Mouse (Mus musculus): ENCODE results near the gene Nlk. TPM values are rescaled to one million over a fixed set of nuclear protein-coding genes. Genes with fewer than 3 reads are reported as not detected.

Gene Nlk
- polyA plus RNA-seq, 1 experiment: 9.8 TPM

DNA sequence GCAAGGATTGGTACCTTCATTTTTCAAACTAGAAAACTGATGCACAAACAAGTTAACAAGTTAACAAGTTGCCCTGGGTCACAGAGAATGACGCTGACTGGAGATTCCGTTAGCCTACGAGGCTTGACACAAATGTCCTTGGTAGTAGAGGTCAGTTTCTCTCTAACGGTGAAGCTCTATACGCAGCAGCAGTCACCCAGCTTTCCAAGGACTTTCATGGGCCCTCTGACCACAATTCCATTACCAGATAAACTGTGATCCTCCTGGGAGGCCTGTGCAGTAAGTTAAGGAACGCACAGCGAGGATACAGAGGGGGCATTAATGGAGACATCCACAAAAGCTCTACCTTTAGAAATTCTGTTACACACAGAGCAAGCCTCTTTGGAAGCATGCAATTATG, 53.4 kb downstream of the Nlk start:
- WGBS: 88% methylated on average over 7 of the region's 7 CpGs
- H3K27ac ChIP-seq (ENCODE audit: insufficient read depth, low read depth, low read length): no peak overlapping the region
- no peaks in the 10 kb centered on the region for H3K4me1 ChIP-seq (ENCODE audit: control insufficient read depth, insufficient read depth, insufficient read length, low read length)
- H3K27me3 ChIP-seq (ENCODE audit: control insufficient read depth, insufficient read depth, low read length): no peaks in the 10 kb centered on the region
- H3K36me3 ChIP-seq (ENCODE audit: control insufficient read depth, insufficient read depth, low read length): no peaks in the 10 kb centered on the region; the same call in 1 of the 2 replicates
- no peak overlapping the region for H3K4me3 ChIP-seq (ENCODE audit: low read depth, low read length)
- TF ChIP-seq CTCF (IDR thresholded peaks at IDR 0.05; ENCODE audit: extremely low read depth, insufficient read length, insufficient replicate concordance, low read depth, low read length) (no peak), POLR2A (IDR thresholded peaks at IDR 0.05; ENCODE audit: low read depth, low read length) (no peak)

- Histone ChIP-seq H3K36me3 (ENCODE audit: control insufficient read depth, insufficient read depth, low read length) (no peaks in the 10 kb centered on the region; the same call in 1 of the 2 replicates), H3K27me3 (ENCODE audit: control insufficient read depth, insufficient read depth, low read length) (no peaks in the 10 kb centered on the region), H3K27ac (ENCODE audit: insufficient read depth, low read depth, low read length) (no peak overlapping the region), H3K4me3 (ENCODE audit: low read depth, low read length) (no peak overlapping the region), H3K4me1 (ENCODE audit: control insufficient read depth, insufficient read depth, insufficient read length, low read length) (no peaks in the 10 kb centered on the region)
- no peak for TF ChIP-seq POLR2A (IDR thresholded peaks at IDR 0.05; ENCODE audit: low read depth, low read length)
- TF ChIP-seq CTCF (IDR thresholded peaks at IDR 0.05; ENCODE audit: extremely low read depth, insufficient read length, insufficient replicate concordance, low read depth, low read length): no peak
- 80% methylated on average over 3 of the region's 3 CpGs for WGBS
These were observed 55.0 kb downstream of the Nlk start for GRCm38 (mm10) chr11:78642151-78642550.

DNA sequence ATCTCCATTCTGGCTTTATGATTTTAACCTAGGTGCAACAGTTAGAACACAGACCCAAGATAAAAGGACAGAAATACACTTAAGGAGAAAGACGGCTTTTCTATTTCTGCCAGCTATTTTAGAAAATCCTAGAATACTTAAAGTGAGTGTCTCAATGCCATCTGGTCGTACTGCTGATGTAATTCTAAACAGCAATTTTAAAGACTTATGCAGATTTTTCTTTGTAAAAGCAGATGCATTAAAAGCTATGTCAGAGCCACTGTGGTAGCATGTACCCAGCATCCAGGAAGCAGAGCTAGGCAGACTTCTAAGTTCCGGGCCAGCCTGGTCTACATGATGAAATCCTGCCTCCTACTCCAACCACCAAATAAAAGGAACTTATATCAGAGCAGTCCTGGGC, 56.1 kb downstream of the Nlk start:
- no peaks in the 10 kb centered on the region for H3K27me3 ChIP-seq (ENCODE audit: control insufficient read depth, insufficient read depth, low read length)
- H3K27ac ChIP-seq (ENCODE audit: insufficient read depth, low read depth, low read length): no peak overlapping the region
- H3K36me3 ChIP-seq (ENCODE audit: control insufficient read depth, insufficient read depth, low read length): no peaks in the 10 kb centered on the region; the same call in 1 of the 2 replicates
- no peak for TF ChIP-seq CTCF (IDR thresholded peaks at IDR 0.05; ENCODE audit: extremely low read depth, insufficient read length, insufficient replicate concordance, low read depth, low read length)
- no peak for TF ChIP-seq POLR2A (IDR thresholded peaks at IDR 0.05; ENCODE audit: low read depth, low read length)
- no peak overlapping the region for H3K4me3 ChIP-seq (ENCODE audit: low read depth, low read length)
- 96% methylated on average over 3 of the region's 3 CpGs for WGBS
- no peaks in the 10 kb centered on the region for H3K4me1 ChIP-seq (ENCODE audit: control insufficient read depth, insufficient read depth, insufficient read length, low read length)

DNA sequence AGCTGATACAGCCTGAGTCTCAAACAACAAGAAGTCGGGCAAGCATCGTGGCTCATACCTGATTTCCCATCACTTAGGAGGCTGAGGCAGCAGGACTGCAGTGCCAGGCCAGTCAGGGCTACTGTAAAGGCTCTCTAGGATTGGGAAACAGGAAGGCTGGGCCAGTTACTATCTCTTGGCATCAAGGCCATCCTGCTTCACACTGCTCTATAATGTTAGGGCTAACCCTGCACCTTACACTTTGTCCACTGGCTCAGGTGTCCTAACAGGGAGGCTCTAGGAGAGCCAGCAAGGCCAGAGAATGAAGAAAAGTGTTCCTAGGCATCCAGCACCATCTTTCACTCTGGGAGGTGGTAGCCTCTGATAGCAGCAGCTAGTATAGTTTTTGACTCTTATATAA, 64.4 kb downstream of the Nlk start:
- no peaks in the 10 kb centered on the region for H3K27me3 ChIP-seq (ENCODE audit: control insufficient read depth, insufficient read depth, low read length)
- H3K4me1 ChIP-seq (ENCODE audit: control insufficient read depth, insufficient read depth, insufficient read length, low read length): no peaks in the 10 kb centered on the region
- no peak overlapping the region for H3K27ac ChIP-seq (ENCODE audit: insufficient read depth, low read depth, low read length)
- TF ChIP-seq CTCF (IDR thresholded peaks at IDR 0.05; ENCODE audit: extremely low read depth, insufficient read length, insufficient replicate concordance, low read depth, low read length): no peak
- TF ChIP-seq POLR2A (IDR thresholded peaks at IDR 0.05; ENCODE audit: low read depth, low read length): no peak
- H3K36me3 ChIP-seq (ENCODE audit: control insufficient read depth, insufficient read depth, low read length): no peaks in the 10 kb centered on the region
- no peak overlapping the region for H3K4me3 ChIP-seq (ENCODE audit: low read depth, low read length)
- 93% methylated on average over 2 of the region's 2 CpGs for WGBS

DNA sequence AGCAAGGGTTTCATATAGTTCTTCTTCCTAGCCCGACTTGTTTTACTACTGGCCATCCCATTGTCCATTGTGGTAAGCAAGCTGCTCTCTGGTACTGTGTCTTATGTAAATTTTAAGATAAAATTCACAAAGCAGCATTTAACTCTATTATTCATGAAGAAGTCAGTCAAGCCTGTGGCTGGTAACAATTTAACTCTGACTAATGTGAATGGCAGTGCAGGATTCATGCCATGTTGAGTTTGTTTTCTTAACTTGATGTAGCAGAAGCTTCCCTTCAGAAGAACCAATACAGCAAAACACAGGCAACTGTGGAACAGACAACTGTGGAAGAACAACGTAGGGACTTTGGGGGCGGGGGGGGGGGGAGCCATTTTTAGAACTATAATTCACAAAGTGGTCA, 68.3 kb downstream of the Nlk start:
- Histone ChIP-seq H3K4me1 (ENCODE audit: control insufficient read depth, insufficient read depth, insufficient read length, low read length) (no peaks in the 10 kb centered on the region), H3K4me3 (ENCODE audit: low read depth, low read length) (no peak overlapping the region), H3K27ac (ENCODE audit: insufficient read depth, low read depth, low read length) (no peak overlapping the region), H3K27me3 (ENCODE audit: control insufficient read depth, insufficient read depth, low read length) (no peaks in the 10 kb centered on the region), H3K36me3 (ENCODE audit: control insufficient read depth, insufficient read depth, low read length) (peaks cover 3% of the 10 kb centered on the region)
- TF ChIP-seq POLR2A (IDR thresholded peaks at IDR 0.05; ENCODE audit: low read depth, low read length): no peak
- no peak for TF ChIP-seq CTCF (IDR thresholded peaks at IDR 0.05; ENCODE audit: extremely low read depth, insufficient read length, insufficient replicate concordance, low read depth, low read length)
- WGBS: 90% methylated on average over 3 of the region's 3 CpGs

GRCm38 (mm10) chr11:78624377-78624776, 72.8 kb downstream of the Nlk start:
- TF ChIP-seq POLR2A (IDR thresholded peaks at IDR 0.05; ENCODE audit: low read depth, low read length) (no peak), CTCF (IDR thresholded peaks at IDR 0.05; ENCODE audit: extremely low read depth, insufficient read length, insufficient replicate concordance, low read depth, low read length) (no peak)
- Histone ChIP-seq H3K4me3 (ENCODE audit: low read depth, low read length) (no peak overlapping the region), H3K27ac (ENCODE audit: insufficient read depth, low read depth, low read length) (no peak overlapping the region), H3K36me3 (ENCODE audit: control insufficient read depth, insufficient read depth, low read length) (peaks cover 5% of the 10 kb centered on the region), H3K27me3 (ENCODE audit: control insufficient read depth, insufficient read depth, low read length) (no peaks in the 10 kb centered on the region), H3K4me1 (ENCODE audit: control insufficient read depth, insufficient read depth, insufficient read length, low read length) (no peaks in the 10 kb centered on the region)
- WGBS: 22% methylated on average over 3 of the region's 3 CpGs

- Histone ChIP-seq H3K27ac (ENCODE audit: insufficient read depth, low read depth, low read length) (no peak overlapping the region), H3K4me3 (ENCODE audit: low read depth, low read length) (no peak overlapping the region), H3K36me3 (ENCODE audit: control insufficient read depth, insufficient read depth, low read length) (peaks cover 9% of the 10 kb centered on the region), H3K27me3 (ENCODE audit: control insufficient read depth, insufficient read depth, low read length) (no peaks in the 10 kb centered on the region), H3K4me1 (ENCODE audit: control insufficient read depth, insufficient read depth, insufficient read length, low read length) (no peaks in the 10 kb centered on the region)
- TF ChIP-seq POLR2A (IDR thresholded peaks at IDR 0.05; ENCODE audit: low read depth, low read length): no peak
- TF ChIP-seq CTCF (IDR thresholded peaks at IDR 0.05; ENCODE audit: extremely low read depth, insufficient read length, insufficient replicate concordance, low read depth, low read length): no peak
These were observed 75.2 kb downstream of the Nlk start for GRCm38 (mm10) chr11:78621926-78622325.

GRCm38 (mm10) chr11:78620179-78620578, 77.0 kb downstream of the Nlk start:
- 74% methylated on average over 3 of the region's 3 CpGs for WGBS
- TF ChIP-seq CTCF (IDR thresholded peaks at IDR 0.05; ENCODE audit: extremely low read depth, insufficient read length, insufficient replicate concordance, low read depth, low read length) (no peak), POLR2A (IDR thresholded peaks at IDR 0.05; ENCODE audit: low read depth, low read length) (no peak)
- peaks cover 9% of the 10 kb centered on the region for H3K36me3 ChIP-seq (ENCODE audit: control insufficient read depth, insufficient read depth, low read length)

More at GRCm38 (mm10) chr11:78620179-78620578, 77.0 kb downstream of the Nlk start:
- no peaks in the 10 kb centered on the region for H3K4me1 ChIP-seq (ENCODE audit: control insufficient read depth, insufficient read depth, insufficient read length, low read length)
- no peaks in the 10 kb centered on the region for H3K27me3 ChIP-seq (ENCODE audit: control insufficient read depth, insufficient read depth, low read length)
- no peak overlapping the region for H3K4me3 ChIP-seq (ENCODE audit: low read depth, low read length)
- no peak overlapping the region for H3K27ac ChIP-seq (ENCODE audit: insufficient read depth, low read depth, low read length)
